Mouse (Mus musculus) bone marrow macrophage, adult 2 months (primary cell): ENCODE data around the gene Angpt4.

Experiments used
- CTCF ChIP-seq: IDR thresholded peaks from 2 replicates; pipeline ENCODE4 v1.5.1; 2012; ENCODE audit warnings: low read depth, mild to moderate bottlenecking, low read length, moderate library complexity
- POLR2A ChIP-seq: IDR thresholded peaks from 2 replicates; pipeline ENCODE4 v1.6.1; 2012; ENCODE audit warnings: mild to moderate bottlenecking, low read depth, low read length, borderline replicate concordance

DNA sequence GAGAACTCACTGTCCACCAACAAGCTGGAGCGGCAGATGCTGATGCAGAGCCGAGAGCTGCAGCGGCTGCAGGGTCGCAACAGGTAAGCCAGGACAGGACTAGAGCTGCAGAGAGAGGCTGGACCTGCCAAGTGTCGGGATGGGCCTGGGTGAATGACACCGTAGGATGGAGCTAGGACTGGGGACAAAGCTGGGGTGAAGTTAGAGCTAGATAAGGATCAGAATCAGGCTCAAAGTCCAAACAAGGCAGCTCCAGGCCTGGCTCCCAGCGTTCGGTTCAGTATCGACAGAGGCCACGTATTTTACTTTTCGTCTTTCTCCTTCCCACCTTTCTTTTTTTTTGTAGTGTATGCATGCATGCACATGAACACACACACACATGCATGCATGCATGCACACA lies 16.1 kb downstream of the Angpt4 start:
- TF ChIP-seq CTCF (no peak), POLR2A (no peak)
